Comparison of ENCODE assay signal across 21 mouse cellular contexts in the genomic region with DNA sequence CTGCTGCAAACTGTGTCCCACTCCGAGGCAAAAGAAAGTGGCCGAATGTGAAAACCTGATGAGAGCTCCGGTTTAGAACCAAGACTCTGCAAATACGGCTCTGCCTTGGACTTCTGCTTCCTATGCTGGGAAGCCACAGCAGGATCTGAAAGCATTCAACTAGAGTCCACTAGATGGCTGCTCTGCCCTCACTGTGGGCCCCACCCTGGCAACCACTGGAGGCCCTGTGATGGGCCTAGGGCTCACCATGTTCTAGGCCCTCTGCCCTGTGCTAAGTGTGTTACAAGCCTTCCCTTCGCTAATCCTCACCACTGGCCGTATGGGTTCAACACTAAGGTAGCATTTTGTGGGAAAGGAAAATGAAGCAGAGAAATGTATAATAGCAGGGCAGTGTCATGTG. TPM values are rescaled to one million over a fixed set of nuclear protein-coding genes. Genes with fewer than 3 reads are reported as not detected.
DNase-seq lines count a peak whose midpoint lies in the region; ATAC-seq and TF ChIP-seq lines count a peak whose summit lies in the region.
"Had no signal": no experiment of that assay in that cellular context is flagged by ENCODE, and none has a peak within 500 bp of the region (broad histone marks: within the 10 kb centered on the region; RNA-seq: fewer than 3 reads in every experiment).

No protein-coding gene starts in this region.

- no peaks in the 10 kb centered on the region for H3K27me3 ChIP-seq in embryonic facial prominence, embryonic 13.5 days
- no peaks in the 10 kb centered on the region for H3K27me3 ChIP-seq in embryonic facial prominence, embryonic 10.5 days (replicated peaks; ENCODE audit: low read depth, poor library complexity, severe bottlenecking)
- H3K27me3 ChIP-seq in liver, embryonic 14.5 days (ENCODE audit: control insufficient read depth, insufficient read depth, low read length): no peaks in the 10 kb centered on the region
- no peaks in the 10 kb centered on the region for H3K27me3 ChIP-seq in hindbrain, embryonic 11.5 days (ENCODE audit: control insufficient read depth, insufficient read depth, low read length)
- H3K27me3 ChIP-seq: limb, embryonic 15.5 days; megakaryocyte, embryonic 14.5 days; midbrain, embryonic 15.5 days had no signal

- H3K4me3 ChIP-seq in embryonic facial prominence, embryonic 13.5 days: no peak overlapping the region
- no peak overlapping the region for H3K4me3 ChIP-seq in embryonic facial prominence, embryonic 10.5 days
- H3K4me3 ChIP-seq in layer of hippocampus, adult 2 months: no peak overlapping the region
- H3K4me3 ChIP-seq in liver, embryonic 14.5 days (ENCODE audit: insufficient read depth in 1 of 2, low read depth in 2 of 2, low read length in 2 of 2): no peak overlapping the region
- H3K4me3 ChIP-seq in hindbrain, embryonic 11.5 days (ENCODE audit: low read depth, low read length): no peak overlapping the region
- H3K4me3 ChIP-seq: heart, embryonic 10.5 days; limb, embryonic 15.5 days; megakaryocyte, embryonic 14.5 days; midbrain, embryonic 15.5 days had no signal

- 0 out of 2 replicates have a peak, but pooled peaks cover 3% of the 10 kb centered on the region for H3K4me1 ChIP-seq in embryonic facial prominence, embryonic 13.5 days
- H3K4me1 ChIP-seq in embryonic facial prominence, embryonic 10.5 days: peaks cover 13% of the 10 kb centered on the region; the same call in 1 of the 2 replicates
- peaks cover 0 to 10% of the 10 kb centered on the region in 2 experiments; a peak in 1 of 4 replicates for H3K4me1 ChIP-seq in liver, embryonic 14.5 days (replicated peaks; ENCODE audit: control insufficient read depth in 2 of 2, insufficient read depth in 2 of 2, low read length in 1 of 2)
- H3K4me1 ChIP-seq in hindbrain, embryonic 11.5 days (replicated peaks; ENCODE audit: control insufficient read depth, insufficient read depth, low read length): no peaks in the 10 kb centered on the region
- H3K4me1 ChIP-seq: midbrain, embryonic 15.5 days had no signal

- H3K9me3 ChIP-seq in embryonic facial prominence, embryonic 13.5 days: no peaks in the 10 kb centered on the region
- H3K9me3 ChIP-seq in embryonic facial prominence, embryonic 10.5 days: no peaks in the 10 kb centered on the region
- no peaks in the 10 kb centered on the region for H3K9me3 ChIP-seq in liver, embryonic 14.5 days (ENCODE audit: control insufficient read depth, low read length)
- no peaks in the 10 kb centered on the region for H3K9me3 ChIP-seq in hindbrain, embryonic 11.5 days (ENCODE audit: control insufficient read depth, low read length)
- H3K9me3 ChIP-seq: G1E; heart, embryonic 10.5 days; limb, embryonic 15.5 days; megakaryocyte, embryonic 14.5 days; midbrain, embryonic 15.5 days had no signal

- WGBS in embryonic facial prominence, embryonic 13.5 days: 88% methylated on average over 6 of the region's 6 CpGs
- WGBS in embryonic facial prominence, embryonic 10.5 days: 91% methylated on average over 6 of the region's 6 CpGs
- WGBS in liver, embryonic 14.5 days (ENCODE audit: insufficient replicate concordance): 69% methylated on average over 6 of the region's 6 CpGs
- WGBS in hindbrain, embryonic 11.5 days: 92% methylated on average over 6 of the region's 6 CpGs

- ATAC-seq in embryonic facial prominence, embryonic 13.5 days (ENCODE audit: insufficient number of reproducible peaks, insufficient read depth, low FRiP score, low TSS enrichment, low read depth): 0 out of 2 replicates have a peak, but pooled peaks have one; percentile 37
- no peak for ATAC-seq in liver, embryonic 14.5 days (ENCODE audit: insufficient read depth)
- ATAC-seq in hindbrain, embryonic 11.5 days (ENCODE audit: low FRiP score): no peak
- ATAC-seq: CD4-positive, CD25-positive, alpha-beta regulatory T cell, adult 4 months; lung, postnatal 0 days; midbrain, embryonic 15.5 days had no signal

- no peaks in the 10 kb centered on the region for H3K36me3 ChIP-seq in embryonic facial prominence, embryonic 13.5 days
- H3K36me3 ChIP-seq in embryonic facial prominence, embryonic 10.5 days (replicated peaks): peaks cover 49% of the 10 kb centered on the region
- no peaks in the 10 kb centered on the region for H3K36me3 ChIP-seq in liver, embryonic 14.5 days (replicated peaks; ENCODE audit: control insufficient read depth, insufficient read depth, low read depth)
- H3K36me3 ChIP-seq in hindbrain, embryonic 11.5 days (ENCODE audit: control insufficient read depth, insufficient read depth, low read length): no peaks in the 10 kb centered on the region
- H3K36me3 ChIP-seq: midbrain, embryonic 15.5 days had no signal

- H3K9ac ChIP-seq in embryonic facial prominence, embryonic 13.5 days: no peak overlapping the region
- H3K9ac ChIP-seq in liver, embryonic 14.5 days (replicated peaks): no peak overlapping the region
- H3K9ac ChIP-seq in hindbrain, embryonic 11.5 days (ENCODE audit: low read depth, low read length): no peak overlapping the region
- H3K9ac ChIP-seq: limb, embryonic 15.5 days; midbrain, embryonic 15.5 days had no signal

- TF ChIP-seq CTCF in layer of hippocampus, adult 2 months (conservative IDR thresholded peaks at IDR 0.05): peak; percentile 22; the same call in 1 of the 2 replicates
- 0 out of 2 replicates have a peak, but pooled peaks have one; percentile 9 for TF ChIP-seq CTCF in liver, embryonic 14.5 days (IDR thresholded peaks at IDR 0.05; ENCODE audit: low read depth)

- no peak overlapping the region for H3K4me2 ChIP-seq in embryonic facial prominence, embryonic 13.5 days
- H3K4me2 ChIP-seq in liver, embryonic 14.5 days (ENCODE audit: low read depth): no peak overlapping the region
- no peak overlapping the region for H3K4me2 ChIP-seq in hindbrain, embryonic 11.5 days (replicated peaks; ENCODE audit: low read depth, low read length)
- H3K4me2 ChIP-seq: limb, embryonic 15.5 days; midbrain, embryonic 15.5 days had no signal

- H3K27ac ChIP-seq in embryonic facial prominence, embryonic 13.5 days: no peak overlapping the region
- H3K27ac ChIP-seq in embryonic facial prominence, embryonic 10.5 days (replicated peaks): no peak overlapping the region
- H3K27ac ChIP-seq in layer of hippocampus, adult 2 months: no peak overlapping the region
- no peak overlapping the region for H3K27ac ChIP-seq in liver, embryonic 14.5 days
- no peak overlapping the region for H3K27ac ChIP-seq in hindbrain, embryonic 11.5 days (ENCODE audit: low read depth, low read length)
- H3K27ac ChIP-seq: heart, embryonic 10.5 days; kidney, postnatal 0 days; limb, embryonic 15.5 days; midbrain, embryonic 15.5 days had no signal

- TF ChIP-seq EP300 in liver, embryonic 14.5 days (IDR thresholded peaks at IDR 0.05; ENCODE audit: low read depth): no peak

- no peak for DNase-seq in embryonic facial prominence, embryonic 10.5 days (ENCODE audit: low spot score)
- DNase-seq in layer of hippocampus, adult 2 months (ENCODE audit: low spot score in 2 of 2): no peak
- no peak for DNase-seq in layer of hippocampus, adult 8-10 months (ENCODE audit: low spot score in 2 of 2)
- no peak for DNase-seq in liver, embryonic 14.5 days (ENCODE audit: low read depth in 3 of 3, low spot score in 3 of 3)
- no peak for DNase-seq in spleen, postnatal 10 days (ENCODE audit: low spot score in 2 of 2)
- DNase-seq in hindbrain, embryonic 11.5 days (ENCODE audit: low spot score): no peak
- DNase-seq in spleen, postnatal 14 days (ENCODE audit: low spot score in 2 of 2): no peak
- DNase-seq: cerebellum, adult 11-12 months; cerebellum, postnatal 36 days; heart, postnatal 14 days; layer of hippocampus, adult 9-11 months; retina, postnatal 1 day had no signal

RNA-seq across cellular contexts. Expression of gene Foxp1, which starts 20.2 kb away (rescaled TPM):
- polyA plus RNA-seq in embryonic facial prominence, embryonic 13.5 days (2015; fragmentation: Nextera tagmentation; extraction: Ambion mirVana): 66.7 TPM in 2 replicates
- 88.5 and 107 TPM in 2 replicates for polyA plus RNA-seq in embryonic facial prominence, embryonic 10.5 days (2016; fragmentation: Nextera tagmentation; extraction: Ambion mirVana)
- 10 to 100 TPM; 88.5 to 93.5 TPM for total RNA-seq in layer of hippocampus, adult 2 months (2021)
- 100 to 1,000 TPM in 1 of 4 experiments, 10 to 100 TPM in 3; 90.9 to 101 (median 95.2) TPM for total RNA-seq in layer of hippocampus, adult 8-10 months (2022)
- polyA plus RNA-seq in liver, embryonic 14.5 days (2012; rRNA removed): 6.5 and 7.9 TPM in 2 replicates
- polyA plus RNA-seq in liver, embryonic 14.5 days (2014; fragmentation: Nextera tagmentation; extraction: Ambion mirVana): 10.6 and 11.9 TPM in 2 replicates
- polyA plus RNA-seq in hindbrain, embryonic 11.5 days (2014; fragmentation: Nextera tagmentation; extraction: Ambion mirVana): 81.5 and 91.9 TPM in 2 replicates
